Mouse (Mus musculus) right cerebral cortex, postnatal 10 days (tissue): ENCODE measurements around the gene Synpr.
A peak's percentile ranks its signal among the peaks of the same experiment; 100 is the strongest.

ENCODE experiments used
- DNase-seq, 2 experiments: peaks; one replicate each; pipeline ENCODE4 v3.0.0; 2021; ENCODE audit warnings: low spot score in 2 of 2

The Synpr gene

DNA sequence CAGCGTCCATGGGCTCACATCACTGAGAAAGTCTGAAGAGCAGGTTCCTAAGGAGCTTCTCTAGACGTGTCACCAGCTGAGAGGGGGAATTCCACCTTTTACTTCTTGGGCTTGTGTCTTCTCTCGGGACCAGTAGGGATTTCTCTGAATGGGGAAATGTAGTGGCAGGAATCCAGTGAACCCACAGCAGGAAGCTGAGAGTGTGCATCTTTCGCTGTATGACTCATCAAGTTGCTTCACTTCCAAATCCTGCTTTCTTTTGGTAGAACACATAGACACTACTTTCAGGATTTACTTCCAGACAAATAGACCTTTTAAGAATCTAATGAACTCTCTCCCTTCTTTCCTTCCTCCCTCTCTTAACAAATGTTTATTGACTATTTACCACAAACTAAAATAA, 266.6 kb downstream of the Synpr start:
- no peak for DNase-seq

DNA sequence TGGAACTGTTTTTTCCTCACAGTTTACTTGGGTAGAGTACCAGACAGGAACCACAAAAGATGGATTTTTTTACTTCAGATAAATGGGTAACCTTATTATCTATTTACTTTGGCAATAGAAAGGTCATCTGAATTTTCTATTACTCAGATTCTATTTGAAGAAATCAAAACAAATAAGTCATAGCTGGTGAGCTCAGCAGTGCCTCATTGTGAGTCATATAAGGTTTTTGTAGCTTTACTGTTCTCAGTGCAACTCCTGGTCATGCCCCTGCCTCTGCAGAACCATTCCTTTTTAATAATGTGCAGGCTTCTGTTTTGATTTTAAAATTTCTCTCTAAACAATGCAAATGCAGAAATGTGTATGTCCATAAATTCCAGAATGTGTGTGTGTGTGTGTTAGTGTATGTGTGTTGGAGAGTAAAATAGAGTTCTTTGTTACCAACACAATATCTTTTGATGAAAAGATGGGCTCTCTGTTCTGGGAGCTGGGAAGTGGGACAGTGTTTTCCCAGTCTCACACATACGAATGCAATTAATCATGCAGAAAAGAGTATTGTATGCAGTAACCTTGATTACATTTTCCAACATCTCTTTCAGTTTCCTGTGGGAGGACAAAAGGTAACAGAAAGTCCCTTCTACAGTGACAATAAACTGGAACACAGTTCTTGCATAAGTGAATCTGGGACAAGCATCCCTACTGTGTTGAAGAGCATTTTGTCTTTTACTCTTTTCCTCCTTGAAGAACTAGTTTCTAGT, 269.2 kb downstream of the Synpr start:
- DNase-seq, result no peak

DNA sequence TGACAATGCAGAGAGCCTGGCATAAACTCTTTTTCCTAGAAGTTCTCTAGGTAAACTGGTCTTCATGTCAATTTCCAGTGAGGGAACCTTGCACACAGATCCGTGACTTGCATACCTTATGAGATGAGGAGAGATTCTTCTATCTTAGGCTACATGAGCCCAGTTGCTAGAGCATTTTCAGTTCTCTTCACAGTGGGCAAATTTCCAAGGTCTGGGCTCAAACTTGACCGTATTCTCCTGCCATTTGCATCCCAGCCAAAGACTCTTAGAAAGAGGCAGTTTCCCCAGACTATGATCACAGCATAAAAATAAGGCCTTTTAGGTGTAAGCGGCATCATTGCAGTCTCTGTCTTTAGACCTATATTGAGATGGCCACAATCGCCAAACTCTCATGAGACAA, 270.1 kb downstream of the Synpr start:
- peak; percentile 25 to 33 for DNase-seq

DNA sequence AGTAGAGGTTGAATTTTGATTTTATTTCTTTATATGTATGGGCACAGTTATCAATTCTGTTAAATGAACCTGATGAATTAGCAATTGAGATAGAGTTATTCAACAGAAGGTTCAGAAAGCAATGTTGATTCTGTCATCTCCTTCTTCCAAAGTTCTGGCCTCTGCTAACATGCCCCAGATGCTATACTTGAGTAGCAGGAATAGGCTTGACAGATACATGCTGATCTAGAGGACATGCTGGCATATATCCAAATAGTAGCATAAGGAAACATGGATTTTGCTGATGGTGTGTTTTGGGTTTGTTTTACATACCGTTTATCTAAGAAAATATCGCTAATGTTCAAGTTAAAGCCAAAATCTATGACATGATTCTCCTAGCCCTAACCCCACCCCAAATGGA, 273.5 kb downstream of the Synpr start:
- DNase-seq, result no peak

DNA sequence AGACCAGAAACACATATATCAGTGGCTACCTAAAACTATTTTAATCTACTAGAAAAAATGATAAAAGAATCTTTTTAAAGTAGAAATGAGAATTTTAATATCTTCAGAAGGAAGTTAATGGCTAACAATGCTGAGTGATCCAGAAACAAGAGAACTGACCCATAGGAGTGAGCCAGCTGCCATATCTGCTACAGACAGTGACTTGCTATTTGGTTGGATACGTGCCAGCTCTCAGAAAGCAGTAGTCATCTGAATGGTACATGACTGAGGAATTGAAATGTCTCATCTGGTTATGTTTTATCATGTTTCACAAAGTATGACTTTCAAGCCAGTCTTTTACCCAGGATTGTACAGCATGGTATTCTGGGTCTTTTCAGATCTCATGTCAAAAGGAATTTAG, 282.7 kb downstream of the Synpr start:
- no peak for DNase-seq

DNA sequence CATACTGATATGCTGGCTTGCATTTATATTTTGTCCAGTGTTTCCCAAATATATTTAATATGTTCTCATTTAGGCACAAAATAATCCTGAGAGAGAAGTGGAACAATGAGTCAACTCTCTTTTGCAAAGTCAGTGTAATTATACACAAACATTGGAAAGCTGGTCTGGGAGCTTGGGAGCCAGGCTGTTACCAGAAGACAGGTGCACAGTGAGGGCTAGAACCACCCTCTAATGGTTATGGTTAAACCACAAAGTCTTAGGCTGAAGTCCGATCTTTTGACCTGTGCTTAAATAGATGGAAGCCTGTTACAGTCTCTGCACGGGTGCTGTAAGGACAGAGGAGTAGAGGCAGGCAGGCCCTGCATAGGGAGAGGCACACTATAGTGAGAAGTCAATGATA, 283.4 kb downstream of the Synpr start:
- DNase-seq, result no peak

DNA sequence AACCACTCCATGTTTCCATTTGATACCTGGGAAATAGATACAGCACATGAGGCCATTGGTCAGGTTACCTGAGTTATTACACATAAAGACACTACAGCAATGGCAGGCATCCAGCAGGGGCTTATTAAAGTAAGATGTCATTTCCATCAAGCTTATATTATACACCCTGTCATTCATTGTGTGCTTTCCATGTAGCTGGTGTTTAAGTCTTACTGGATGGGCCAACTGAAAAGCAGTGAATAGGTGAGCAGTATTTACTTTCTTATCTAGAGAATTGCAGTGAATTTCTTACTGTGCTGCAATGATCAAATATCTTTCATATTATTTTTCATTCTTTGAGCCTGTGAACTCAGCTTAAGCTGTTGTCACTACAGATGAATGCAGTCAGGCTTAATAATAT, 287.4 kb downstream of the Synpr start:
- no peak for DNase-seq

DNA sequence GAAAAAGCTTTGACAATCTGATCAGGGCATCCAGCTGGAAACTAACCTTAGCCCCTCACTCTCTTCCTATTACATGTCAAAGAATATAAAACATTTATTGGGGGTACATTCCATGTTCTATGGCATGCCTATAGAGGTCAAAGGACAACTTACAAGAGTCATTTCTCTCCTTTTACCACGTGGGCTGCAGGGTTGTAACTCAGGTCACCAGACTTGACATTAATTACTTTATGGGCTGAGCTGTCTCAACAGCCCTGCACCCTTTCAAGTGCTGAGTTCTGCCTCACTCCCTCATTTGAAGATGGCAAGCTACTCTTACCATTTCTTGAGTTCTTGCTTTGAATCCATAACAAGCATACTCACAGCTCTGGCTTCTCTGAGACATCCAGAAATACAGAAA, 287.9 kb downstream of the Synpr start:
- no peak for DNase-seq

DNA sequence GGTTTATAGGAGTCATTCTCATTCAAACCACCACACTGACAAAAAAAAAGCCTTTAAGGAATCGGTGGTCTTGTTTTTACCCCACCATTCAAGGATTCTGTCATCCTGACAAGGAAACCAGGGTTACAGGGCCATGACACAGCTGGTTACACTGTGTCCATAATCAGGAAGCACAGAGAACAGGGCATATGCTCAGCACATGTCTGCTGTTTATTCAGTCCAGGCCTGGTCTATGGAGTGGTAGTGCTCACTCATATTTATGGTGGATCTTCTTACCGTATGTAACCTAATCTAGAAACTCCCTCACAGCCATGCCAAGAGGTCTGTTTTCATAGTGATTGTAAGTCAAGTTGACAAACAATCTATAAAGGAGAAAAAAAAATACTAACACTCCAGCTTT, 293.5 kb downstream of the Synpr start:
- no peak for DNase-seq

DNA sequence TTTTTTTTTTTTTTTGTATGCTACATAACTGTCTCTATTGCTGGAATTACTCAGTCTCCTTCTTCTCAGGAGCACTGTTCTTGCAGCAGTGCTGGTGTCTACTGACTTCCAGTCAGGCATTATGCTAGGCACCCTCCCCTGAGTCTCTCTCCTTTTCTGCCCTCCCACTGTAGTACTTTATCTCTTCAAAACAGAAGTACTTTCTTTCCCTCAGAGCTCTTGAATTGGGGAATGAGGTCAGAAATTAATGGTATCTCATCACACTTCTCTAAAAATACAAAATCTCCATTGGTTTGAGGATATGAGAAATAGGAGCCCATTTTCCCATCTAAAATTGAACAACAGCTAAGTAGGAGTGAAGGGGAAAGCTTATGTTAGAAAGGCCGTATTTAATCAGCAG, 294.2 kb downstream of the Synpr start:
- no peak for DNase-seq

DNA sequence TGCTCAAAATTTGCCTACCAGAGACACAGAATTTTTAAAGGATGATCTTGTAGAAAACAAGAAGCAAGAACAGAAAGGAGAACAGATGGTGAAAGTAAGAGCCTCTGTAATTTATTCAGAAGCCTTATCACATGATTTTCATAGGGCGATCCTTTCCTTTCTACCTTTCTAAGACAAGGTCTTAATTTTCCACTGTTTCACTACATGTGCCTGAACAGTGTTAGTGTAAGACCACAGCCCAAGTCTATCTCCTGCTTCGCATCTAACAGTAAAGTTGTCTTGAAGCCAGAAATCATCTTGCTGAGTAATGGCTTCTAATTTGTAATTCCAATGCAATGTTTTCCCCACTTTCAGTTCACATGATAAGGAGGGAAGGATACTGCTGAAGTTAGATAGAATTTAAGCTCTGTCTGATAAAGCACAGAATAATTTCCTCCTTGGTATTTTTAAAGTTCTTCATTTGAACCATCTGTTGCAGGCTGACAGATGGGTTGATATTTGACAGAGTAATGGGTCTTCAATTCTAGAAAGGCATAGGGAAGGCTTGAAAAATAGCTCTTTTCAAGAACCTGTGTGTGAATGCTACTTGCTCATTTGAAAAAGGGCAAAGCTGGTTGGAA, 308.9 kb downstream of the Synpr start:
- no peak for DNase-seq

DNA sequence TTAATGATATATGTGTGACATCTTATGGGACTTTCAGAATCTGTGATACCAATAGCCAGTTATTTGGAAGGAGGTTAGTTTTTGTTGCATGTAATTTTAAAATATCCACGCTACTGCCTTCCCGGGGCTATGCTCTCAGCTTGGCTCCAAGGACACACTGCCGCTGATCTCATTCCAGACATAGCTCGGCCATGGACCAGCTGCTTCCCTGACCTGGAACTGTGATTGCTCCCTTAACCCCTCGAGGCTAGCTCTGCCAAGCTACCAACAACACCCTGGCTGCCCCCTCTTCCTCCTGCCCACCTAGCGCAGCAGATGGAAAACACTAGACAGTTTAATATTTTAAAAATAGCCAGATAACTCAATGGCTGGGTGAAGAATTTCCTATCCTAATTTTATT, 311.7 kb downstream of the Synpr start:
- DNase-seq, result no peak

DNA sequence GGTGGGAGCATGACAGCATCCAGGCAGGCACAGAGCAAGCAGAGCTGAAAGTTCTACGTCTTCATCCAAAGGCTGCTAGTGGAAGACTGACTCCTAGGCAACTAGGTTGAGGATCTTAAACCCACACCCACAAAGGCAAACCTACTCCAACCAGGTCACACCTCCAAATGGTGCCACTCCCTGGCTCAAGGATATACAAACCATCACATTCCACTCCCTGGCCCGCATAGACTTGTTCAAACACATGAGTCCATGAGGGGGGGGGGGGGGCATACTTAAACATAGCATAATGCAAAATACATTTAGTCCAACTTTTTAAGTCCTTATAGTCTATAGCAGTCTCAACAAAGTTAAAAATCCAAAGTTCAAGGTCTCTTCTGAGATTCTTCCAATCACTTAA, 312.6 kb downstream of the Synpr start:
- DNase-seq, result no peak

DNA sequence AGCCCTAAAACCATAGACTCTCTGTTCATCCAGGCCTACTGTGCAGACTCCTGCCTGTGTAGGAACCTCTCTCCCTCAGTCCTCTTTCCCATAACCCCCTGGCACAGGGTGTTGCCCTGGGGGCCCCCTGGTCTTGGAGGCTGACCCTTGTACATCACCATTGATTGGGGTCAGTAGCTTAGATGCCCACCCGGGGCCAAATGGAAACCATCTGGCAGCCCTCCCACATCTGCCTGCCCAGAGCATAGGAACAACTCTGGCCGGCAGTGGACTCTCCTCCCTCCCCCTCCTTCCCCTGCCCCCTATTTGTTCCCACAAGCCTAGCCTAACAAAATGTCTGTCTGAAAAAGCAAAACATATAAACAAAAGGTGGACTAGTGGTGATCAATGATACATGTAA, 336.0 kb downstream of the Synpr start:
- no peak for DNase-seq

DNA sequence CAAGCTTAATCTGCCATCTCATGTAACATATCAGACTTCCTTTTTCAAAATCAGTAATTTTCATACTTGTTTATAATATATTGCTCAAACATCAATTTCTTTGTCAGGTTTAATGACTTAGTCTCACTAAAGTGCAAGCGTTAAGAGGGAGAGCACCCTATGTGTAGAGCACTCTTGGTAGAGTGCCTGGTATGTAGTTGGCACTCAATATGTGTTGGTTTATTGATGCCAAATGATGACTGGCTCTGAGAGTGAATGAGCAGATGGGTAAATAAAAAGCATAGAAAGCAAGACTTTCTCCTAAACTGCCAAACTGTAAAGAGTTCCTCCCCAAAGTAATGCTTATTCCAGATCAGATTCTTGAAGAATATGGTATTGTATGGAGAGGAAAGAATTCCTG, 365.3 kb downstream of the Synpr start:
- DNase-seq, result no peak

DNA sequence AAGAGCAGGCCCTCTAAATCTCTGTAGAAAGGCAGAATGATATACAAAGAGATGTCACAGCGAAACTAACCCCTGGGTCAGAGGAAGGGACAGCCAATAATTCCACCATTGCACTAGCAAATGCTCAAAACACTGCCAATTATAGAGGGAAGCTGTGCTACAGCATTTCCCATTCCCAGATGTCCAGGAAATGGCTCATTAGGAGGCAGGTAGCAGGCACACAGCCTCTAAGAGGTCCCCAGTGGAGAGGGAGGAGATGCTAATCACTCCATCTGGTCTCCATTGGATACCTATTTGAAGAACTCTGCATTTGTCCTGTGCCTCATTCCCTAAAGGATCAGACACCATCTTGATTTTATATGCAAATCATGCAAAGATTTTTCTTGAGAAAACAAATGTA, 366.5 kb downstream of the Synpr start:
- no peak for DNase-seq

DNA sequence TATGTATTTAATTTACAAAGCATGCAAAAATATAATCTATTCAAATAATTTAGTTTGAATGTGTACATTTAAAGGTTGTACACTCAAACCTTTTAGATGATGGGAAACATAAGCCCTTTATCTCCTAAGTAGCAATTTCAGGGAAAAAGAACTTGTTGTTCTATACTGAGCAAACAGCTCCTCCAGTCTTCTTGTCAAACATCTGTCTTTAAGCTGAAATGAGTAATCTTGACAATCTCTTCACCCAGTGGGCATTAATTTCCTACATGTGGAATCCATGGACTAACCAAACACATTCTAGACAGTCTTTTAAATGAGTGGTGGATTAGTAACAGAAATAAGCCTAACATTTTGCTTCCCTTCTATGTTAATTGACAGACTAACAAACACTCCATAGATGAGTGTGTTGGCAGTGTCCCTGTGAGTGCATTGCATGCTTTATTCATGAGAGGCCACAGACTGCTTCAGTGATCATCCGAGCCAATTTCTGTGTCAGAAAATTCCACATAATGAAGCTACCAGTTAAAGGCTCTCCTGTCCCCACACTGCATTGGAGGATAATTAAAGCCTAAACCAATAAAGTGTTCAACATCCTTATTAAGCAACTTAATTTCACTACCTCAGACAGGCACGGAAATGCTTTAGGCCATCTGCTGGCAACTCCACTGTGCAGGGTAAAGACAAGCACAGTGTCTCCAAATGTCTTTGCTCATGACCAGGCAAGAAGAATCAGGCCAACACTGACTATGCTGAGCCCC, 367.1 kb downstream of the Synpr start:
- peak; percentile 25 to 56 for DNase-seq
